Mouse (Mus musculus) granulocyte monocyte progenitor cell, adult 5-6 weeks (primary cell): ENCODE measurements at regions not wholly inside any gene's neighbourhood (a gene's known extent, or its start where the extent isn't known, plus 50 kb on each side); places are given as distances from the start of the nearest gene placed in this dataset.
A peak's percentile ranks its signal among the peaks of the same experiment; 100 is the strongest.

Experiments used
- ATAC-seq: replicated peaks from 2 replicates; pipeline ENCODE4 v1.8.0; 2016; ENCODE audit warnings: mild to moderate bottlenecking, moderate TSS enrichment, inconsistent platforms; ENCODE audit not compliant: poor library complexity, severe bottlenecking

DNA sequence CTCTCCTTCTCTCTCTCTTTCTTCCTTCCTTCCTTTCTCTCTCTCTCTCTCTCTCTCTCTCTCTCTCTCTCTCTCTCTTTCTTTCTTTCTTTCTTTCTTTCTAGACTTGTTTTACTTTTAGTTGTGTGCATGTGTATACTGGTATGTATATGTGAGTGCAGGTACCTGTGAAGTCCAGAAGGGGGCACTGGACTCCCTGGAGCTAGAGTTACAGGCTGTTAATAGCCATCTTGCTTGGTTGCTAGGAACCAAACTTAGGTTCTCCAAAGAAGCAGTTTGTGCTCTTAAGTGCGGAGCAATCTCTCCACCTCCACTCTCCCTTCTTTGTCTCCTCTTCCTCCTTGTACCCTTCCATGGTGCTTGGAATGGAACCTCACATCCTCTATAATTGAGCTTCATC lies 77.2 kb downstream of the Gm10604 start:
- ATAC-seq: no peak

- ATAC-seq: no peak
Observed at GRCm38 (mm10) chr4:11903401-11903800, 77.7 kb downstream of the Gm10604 start.

GRCm38 (mm10) chr4:11899979-11900624 lies 81.0 kb downstream of the Gm10604 start:
- ATAC-seq: peak; percentile 86

GRCm38 (mm10) chr4:11897231-11897630 lies 83.8 kb downstream of the Gm10604 start:
- ATAC-seq: no peak

DNA sequence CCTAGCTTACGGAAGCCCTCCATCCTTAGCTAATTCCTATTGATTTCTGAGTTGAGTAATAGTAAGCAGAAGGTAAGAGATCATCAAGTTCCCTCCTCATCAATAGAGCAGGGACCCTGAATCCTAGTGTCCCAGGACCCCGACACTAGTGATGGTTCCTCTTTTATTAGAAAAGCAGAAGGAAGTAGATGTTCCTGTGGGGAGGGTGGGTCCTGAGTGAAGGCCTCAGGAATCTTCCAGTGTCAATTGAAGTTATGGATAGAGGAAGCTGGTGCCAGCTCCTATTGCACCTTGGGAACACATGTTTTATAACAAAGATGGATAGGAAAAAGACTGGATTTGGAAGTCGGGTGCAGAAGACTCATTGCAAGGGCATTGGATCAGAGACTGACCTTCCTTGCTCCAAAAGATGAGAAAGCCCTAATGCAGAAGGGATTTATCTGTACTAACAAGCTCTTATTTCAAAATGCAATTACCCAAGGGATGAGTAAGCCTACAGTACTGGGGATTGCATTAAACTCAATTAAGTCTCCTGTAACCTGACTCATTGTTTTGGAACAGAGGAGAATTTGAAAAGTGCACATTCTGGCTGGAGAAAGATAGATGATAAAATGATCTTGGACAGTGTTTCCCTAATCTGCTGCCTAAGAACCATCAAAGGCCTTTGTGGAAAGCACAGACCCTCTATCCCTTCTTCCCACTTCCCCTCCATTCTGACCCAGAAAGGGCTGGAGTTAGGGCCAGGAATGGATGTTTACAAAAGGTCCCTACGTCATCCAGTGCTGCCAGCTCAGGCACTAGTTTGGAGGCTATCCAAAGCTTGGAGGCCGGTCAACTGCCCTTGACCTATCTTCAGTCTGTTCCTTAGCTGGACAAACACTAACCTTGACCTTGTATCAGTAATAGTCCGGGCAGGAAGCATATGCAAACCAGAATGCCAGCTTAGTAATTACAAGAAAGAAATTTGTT lies 84.9 kb downstream of the Gm10604 start:
- peak; percentile 91 for ATAC-seq

DNA sequence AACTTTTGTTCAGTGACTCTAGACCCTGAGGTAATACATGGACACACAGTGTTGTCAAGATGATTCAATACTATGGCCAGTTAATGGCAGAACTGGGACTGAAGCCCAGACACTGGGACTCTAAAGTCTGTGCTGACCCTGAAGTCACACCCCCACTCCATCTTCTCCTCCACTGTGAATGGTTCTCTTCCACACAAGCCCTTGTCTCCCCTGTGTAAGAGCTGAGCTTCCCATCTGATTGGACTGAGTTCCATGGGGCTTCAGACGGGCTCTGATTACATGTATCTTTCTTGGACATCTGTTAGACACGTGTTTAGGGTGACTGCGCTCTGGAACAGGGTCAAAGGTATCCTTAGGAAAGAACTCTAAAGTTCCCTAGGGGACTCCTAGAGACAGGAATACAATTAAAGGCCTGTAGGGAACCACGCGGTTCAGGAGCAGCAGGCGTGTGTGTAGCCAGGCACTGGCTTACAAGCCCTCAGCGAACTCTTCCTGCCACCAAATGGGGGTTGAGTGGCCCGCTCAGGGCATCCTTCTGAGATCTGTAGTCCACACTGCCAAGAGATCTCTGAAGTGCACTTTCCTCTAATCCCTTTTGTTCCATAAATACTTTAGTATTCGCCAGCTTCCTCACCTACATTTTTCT lies 87.4 kb downstream of the Gm10604 start:
- no peak for ATAC-seq

- ATAC-seq: no peak
Observed at GRCm38 (mm10) chr4:11889039-11889600, 91.9 kb downstream of the Gm10604 start.

DNA sequence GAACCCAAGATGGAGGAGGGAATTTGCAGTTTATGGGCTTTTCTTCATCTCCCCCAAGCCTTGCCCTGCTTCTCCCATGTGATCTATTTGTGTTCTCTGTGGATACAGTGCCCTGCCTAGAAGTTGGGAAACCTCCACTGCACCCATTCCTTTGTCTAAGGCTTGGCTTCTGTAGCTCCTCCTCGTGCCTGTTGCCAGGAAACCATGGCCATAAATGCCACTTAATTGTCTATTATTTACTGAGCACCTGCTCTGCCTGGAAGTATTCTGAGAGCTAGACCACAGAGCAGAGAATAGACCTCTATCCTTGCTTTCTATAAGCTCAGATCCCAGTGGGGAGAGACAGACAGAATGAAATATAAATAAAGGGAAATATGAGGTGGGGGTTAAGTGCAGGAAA lies 93.7 kb downstream of the Gm10604 start:
- no peak for ATAC-seq

DNA sequence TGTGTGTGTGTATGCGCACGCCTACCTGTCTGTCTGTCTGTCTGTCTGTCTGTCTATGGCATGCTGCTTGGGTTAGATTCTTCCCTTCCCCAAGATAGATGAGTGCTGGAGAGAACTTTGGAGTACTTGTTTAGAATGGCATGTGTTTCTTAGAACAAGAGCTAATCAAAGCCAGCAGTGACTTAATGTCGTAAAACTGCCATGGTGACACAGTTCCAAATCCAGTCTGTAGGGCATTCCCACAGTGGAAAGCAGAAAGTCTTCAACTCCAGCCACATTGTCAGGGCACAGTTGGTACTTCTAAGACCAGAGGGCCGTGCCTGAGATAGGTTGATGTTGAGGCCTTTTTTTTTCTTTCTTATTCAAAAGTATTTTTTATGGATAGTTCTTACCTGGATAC lies 95.6 kb downstream of the Gm10604 start:
- ATAC-seq: no peak

DNA sequence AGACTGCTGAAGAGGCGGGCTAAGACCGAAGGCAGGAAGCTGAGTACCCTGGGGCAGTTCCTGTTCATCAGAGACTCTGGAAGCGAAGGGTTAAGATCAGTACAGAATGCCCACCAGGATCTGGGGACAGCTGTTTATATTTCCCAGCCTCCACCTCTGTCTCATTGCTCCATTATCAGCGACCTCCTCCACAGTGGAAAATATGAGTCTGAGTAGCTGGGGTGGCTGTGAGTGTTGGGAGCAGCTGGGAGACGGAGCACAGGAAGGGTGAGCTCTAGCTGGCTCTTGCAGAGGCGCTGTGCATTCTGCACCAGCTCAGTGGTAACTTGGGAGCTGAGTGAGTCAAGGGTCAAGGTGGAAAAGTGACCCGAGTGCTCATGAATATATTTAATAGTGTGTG lies 96.2 kb downstream of the Gm10604 start:
- ATAC-seq: no peak

DNA sequence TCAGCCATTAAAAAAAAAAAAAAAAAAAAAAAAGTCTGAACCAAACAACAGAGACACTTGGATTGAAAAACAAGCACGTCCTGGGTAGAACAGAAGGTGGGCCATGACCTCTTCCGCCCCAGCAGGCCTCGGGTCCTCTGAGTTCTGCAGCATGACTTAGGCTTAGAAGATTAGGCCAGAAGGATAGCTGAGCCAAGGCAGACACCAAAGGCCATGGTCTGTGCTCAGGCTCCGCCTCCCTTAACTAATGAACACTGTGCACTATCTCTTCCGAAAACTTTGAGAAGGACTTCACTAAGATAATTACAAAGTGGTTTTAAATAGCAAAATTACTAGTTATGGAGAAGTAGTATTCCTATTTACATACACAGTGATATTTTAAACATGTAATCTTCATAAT lies 97.8 kb downstream of the Gm10604 start:
- no peak for ATAC-seq

DNA sequence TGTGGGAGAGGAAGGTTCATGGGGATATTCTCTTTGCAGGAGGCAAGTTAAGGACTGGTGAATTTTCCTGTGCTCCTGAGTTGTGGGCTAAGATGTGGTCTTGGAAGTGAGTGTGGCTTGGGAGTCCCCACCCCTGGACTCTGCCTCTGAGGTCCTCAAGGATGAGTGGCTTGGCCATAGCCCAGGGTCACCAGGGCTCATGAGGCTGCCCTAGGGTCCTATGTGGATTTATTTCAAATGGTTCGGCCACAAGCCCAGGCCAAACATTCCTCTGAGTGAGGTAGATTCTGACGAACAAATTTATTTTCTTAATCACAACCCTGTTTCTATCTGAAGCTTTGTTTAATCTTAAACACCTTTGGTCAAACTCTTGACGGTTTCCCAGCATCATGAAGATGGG lies 98.4 kb downstream of the Gm10604 start:
- no peak for ATAC-seq

DNA sequence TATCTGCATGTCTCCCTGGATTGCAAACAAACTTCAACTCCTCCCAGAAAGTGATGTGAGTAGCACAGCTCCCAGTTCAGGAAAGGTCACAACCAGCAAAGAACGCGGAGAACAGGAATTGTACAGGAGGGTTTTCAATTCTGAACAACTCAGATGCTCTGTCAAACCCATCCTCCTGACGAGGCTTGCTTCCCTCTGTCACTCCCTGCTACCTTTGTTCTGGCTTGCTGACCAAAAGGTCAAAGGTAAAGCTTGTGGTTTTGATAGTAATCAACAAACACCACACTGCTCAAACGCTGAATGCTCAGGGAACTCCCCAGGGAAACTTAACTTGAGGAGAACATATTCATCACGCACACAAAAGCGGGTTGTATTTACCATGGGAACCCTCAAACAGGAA lies 102.4 kb downstream of the Gm10604 start:
- ATAC-seq: no peak

DNA sequence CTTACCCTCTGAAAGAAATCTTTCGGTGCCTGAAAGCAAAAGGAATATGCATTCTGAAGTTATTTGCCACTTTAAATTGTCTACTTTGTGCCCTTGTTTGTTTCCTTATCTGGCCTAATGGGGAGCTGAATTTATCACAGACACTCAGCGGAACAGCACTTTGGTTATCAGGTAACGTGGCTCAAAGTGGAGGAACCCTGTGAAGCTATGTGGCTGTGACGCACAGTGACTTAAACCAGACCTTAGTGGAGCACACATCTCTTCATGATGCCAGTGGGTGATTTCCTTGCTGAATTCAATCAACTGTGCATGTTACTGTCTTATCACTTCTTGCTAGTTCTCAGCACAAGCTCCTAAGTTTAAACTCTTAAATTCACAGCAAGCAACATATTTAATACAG lies 103.1 kb downstream of the Gm10604 start:
- no peak for ATAC-seq

DNA sequence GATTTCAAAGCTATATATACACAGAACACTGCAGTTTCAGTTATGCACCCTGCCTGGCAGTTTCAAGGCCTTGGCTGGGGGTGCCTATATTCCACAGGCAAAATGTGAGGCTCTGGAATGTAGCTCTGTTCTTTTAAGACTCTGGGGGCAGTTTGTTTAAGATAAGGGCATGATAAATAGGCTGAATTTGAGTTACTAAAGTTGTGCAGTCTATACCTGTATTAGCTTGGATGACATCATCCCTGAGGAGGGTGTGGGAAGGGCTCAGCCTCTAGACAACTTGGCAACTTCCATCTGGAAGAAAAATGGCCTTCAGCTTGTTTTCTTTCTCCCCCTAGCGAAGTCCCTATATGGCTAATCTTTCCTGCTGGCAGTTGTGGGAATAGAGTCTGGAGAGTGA lies 105.1 kb downstream of the Gm10604 start:
- ATAC-seq: no peak

DNA sequence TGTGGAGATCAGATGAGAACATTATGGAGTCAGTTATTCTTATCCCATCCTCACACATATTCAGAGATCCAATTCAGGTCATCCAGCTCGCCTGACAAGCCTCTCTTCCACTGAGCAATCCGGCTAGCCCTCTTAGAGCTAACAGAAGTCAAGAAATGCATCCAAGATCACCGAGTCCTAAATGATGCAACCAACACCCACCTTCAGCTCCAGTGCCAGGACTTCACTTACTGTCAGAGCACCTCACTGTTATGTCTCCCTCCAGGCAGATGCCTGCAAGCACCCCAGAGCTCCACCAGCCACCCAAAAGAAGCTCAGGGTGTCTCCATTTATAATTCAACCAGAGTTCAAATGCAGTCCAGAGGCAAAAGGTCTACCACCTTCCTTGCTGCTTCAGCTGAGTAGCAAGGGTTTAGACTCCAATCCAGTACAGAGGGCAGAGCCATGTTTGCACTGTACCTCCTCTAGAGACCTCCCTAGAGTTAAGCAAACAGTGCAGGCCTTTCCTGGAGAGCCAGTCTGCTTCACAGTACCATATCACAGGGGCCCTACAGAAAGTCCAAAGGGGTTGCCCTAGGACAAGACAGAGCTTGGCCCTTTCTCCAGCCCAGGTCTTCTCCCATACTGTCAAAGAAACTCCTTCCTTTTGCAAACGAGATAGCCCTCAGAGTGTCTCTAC lies 106.3 kb downstream of the Gm10604 start:
- no peak for ATAC-seq

DNA sequence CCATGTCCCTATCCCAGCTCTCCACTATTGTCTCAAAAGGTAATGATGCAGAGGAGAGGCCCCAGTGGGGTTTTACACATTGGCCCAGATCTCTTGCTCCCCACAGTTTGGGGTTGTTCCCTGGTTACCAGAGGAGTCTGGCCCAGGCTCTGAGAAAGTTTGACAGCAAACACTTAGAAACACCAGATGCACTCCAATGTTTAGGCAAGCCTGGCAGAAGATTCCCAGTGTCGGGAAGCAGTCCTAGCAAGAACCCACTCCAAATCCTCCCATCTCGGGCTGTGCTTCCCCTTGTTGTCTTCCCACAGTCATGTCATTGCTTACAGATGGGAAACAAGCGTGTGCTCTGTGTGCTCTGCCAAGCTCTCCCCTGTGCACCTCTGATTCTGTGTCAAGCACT lies 109.0 kb downstream of the Gm10604 start:
- no peak for ATAC-seq

DNA sequence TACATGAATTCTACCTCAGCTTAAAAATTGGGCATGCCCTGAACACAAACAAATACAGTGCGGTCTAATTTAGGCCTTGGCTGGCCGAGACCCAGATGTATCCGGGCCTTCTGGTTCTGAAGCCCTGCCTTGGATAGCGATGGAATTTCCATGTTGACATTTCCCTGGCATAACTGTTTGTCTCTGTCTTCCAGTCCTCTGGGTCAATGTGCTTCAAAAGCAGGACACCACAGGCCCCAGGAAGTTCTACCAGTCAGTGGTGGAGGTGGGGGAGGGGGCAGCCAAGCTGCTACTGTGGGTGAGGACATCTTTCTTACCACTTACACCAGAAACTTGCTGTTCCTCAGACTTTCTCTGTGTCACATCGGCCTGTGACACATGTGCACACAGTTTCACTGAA lies 111.3 kb downstream of the Gm10604 start:
- ATAC-seq: no peak

DNA sequence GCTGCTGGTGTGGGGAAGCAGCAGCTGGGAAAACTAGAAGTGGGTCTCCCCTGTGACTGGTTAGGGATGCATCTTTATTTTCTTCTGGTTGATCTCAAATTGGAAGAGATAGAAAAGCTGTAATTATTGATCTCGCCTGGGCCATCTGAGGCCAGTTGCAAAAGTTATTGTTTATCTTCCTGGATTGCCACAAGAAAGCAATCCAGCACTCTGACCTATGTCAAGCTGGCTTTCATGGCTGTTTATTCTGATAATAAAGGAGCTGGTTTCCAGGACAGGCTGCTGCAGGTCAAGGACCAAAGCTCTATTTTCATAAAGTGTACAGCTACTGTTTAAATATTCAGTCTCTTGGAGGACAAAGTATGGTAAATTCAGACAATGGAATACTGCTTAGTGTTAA lies 112.5 kb downstream of the Gm10604 start:
- no peak for ATAC-seq
